8 mouse cellular contexts compared by ENCODE assay signal in the genomic region with DNA sequence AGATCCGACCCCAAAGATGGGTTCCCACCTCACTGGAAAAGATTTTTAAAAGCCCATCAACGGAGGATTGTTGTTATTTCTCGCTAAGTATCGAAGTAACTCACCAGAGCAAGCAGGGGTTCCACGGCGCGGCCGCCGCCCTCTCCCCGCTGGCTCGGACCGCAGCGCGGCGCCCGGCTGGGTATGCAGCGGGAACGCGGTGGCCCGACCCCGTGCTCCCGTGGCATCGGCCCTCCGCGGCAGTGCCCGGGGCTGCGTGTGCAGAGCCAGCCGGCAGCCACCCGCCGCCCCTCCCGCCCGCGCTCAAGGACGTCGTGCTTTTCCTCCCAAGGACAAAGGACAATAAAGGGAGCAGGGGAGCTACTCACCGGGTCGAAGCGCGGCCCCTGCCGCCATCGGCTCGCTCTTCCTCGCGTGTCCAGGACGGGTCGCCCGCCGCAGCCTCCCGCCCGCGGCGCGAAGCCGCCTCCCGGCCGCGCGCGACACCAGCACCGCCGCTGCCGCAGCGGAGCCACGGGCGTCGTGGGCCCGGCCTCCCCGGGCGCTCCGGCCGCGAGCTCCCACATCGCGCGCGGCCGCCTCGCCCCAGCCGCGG. TPM values are rescaled to one million over a fixed set of nuclear protein-coding genes. Genes with fewer than 3 reads are reported as not detected.
A peak's percentile ranks its signal among the peaks of the same experiment; 100 is the strongest.
DNase-seq lines count a peak whose midpoint lies in the region; ATAC-seq and TF ChIP-seq lines count a peak whose summit lies in the region.

No protein-coding gene starts in this region.

- peak overlapping the region; percentile 99 for H3K4me3 ChIP-seq in megakaryocyte, embryonic 14.5 days (replicated peaks)
- H3K4me3 ChIP-seq in intestine, postnatal 0 days (ENCODE audit: low read depth, low read length), result peak overlapping the region; percentile 100
- H3K4me3 ChIP-seq in liver, embryonic 12.5 days, result peak overlapping the region; percentile 99

- WGBS in intestine, postnatal 0 days, result 1% methylated on average over 50 of the region's 80 CpGs
- under 1% methylated on average over 77 of the region's 80 CpGs for WGBS in liver, embryonic 12.5 days (ENCODE audit: insufficient replicate concordance)

- peak overlapping the region; percentile 100 for H3K9ac ChIP-seq in intestine, postnatal 0 days (ENCODE audit: low read depth, low read length)
- peak overlapping the region; percentile 100 for H3K9ac ChIP-seq in liver, embryonic 12.5 days

- peak overlapping the region; percentile 35 for H3K4me2 ChIP-seq in intestine, postnatal 0 days (replicated peaks; ENCODE audit: low read depth)
- peak overlapping the region; percentile 76 for H3K4me2 ChIP-seq in liver, embryonic 12.5 days

- peaks cover 19% of the 10 kb centered on the region for H3K4me1 ChIP-seq in megakaryocyte, embryonic 14.5 days
- 0 out of 2 replicates have a peak, but pooled peaks cover 5% of the 10 kb centered on the region for H3K4me1 ChIP-seq in intestine, postnatal 0 days (replicated peaks; ENCODE audit: control insufficient read depth, insufficient read depth, low read length)
- H3K4me1 ChIP-seq in liver, embryonic 12.5 days, result peaks cover 25% of the 10 kb centered on the region

- peaks cover 26% of the 10 kb centered on the region for H3K36me3 ChIP-seq in megakaryocyte, embryonic 14.5 days (replicated peaks; ENCODE audit: low read length)
- H3K36me3 ChIP-seq in intestine, postnatal 0 days (ENCODE audit: control insufficient read depth, insufficient read depth), result no peaks in the 10 kb centered on the region
- H3K36me3 ChIP-seq in liver, embryonic 12.5 days, result peaks cover 4% of the 10 kb centered on the region

- TF ChIP-seq CTCF in intestine, postnatal 0 days (IDR thresholded peaks at IDR 0.05; ENCODE audit: low read depth), result no peak

- DNase-seq in cerebellum, adult 11-12 months, result peak; percentile 75
- DNase-seq in gastrocnemius, postnatal 10 days, result peak; percentile 56
- DNase-seq in ovary, postnatal 14 days (ENCODE audit: low spot score), result peak; percentile 53

- no peaks in the 10 kb centered on the region for H3K27me3 ChIP-seq in megakaryocyte, embryonic 14.5 days (replicated peaks)
- H3K27me3 ChIP-seq in intestine, postnatal 0 days (replicated peaks; ENCODE audit: control insufficient read depth, insufficient read depth, low read length), result no peaks in the 10 kb centered on the region
- no peaks in the 10 kb centered on the region for H3K27me3 ChIP-seq in liver, embryonic 12.5 days (replicated peaks)

- no peak for ATAC-seq in megakaryocyte, adult 5-6 weeks (ENCODE audit: poor library complexity, severe bottlenecking)
- ATAC-seq in intestine, postnatal 0 days, result peak; percentile 3; the same call in 1 of the 2 replicates
- ATAC-seq in liver, embryonic 12.5 days, result no peak
- ATAC-seq in megakaryocyte-erythroid progenitor cell, adult 5-6 weeks (replicated peaks; ENCODE audit: low FRiP score, low TSS enrichment, poor library complexity, severe bottlenecking), result no peak

- peak overlapping the region; percentile 100 for H3K27ac ChIP-seq in intestine, postnatal 0 days (ENCODE audit: low read depth, low read length)
- peak overlapping the region; percentile 100 for H3K27ac ChIP-seq in liver, embryonic 12.5 days

- no peaks in the 10 kb centered on the region for H3K9me3 ChIP-seq in megakaryocyte, embryonic 14.5 days
- no peaks in the 10 kb centered on the region for H3K9me3 ChIP-seq in intestine, postnatal 0 days (ENCODE audit: control insufficient read depth)
- no peaks in the 10 kb centered on the region for H3K9me3 ChIP-seq in liver, embryonic 12.5 days (replicated peaks)

RNA-seq across cellular contexts. Expression of a gene that starts 16.1 kb away (rescaled TPM):
- 3.1 and 38.7 TPM in 2 replicates for polyA plus RNA-seq in megakaryocyte, embryonic 14.5 days (2012; ENCODE audit: insufficient read depth, low replicate concordance)
- 51.4 and 54.4 TPM in 2 replicates for total RNA-seq in megakaryocyte, adult 5-6 weeks (2015)
- total RNA-seq in megakaryocyte, adult 5-6 weeks (2017), result 88.6 and 119 TPM in 2 replicates
- total RNA-seq in gastrocnemius, postnatal 10 days (2021), result 10 to 100 TPM; 42.9 to 57.0 TPM
- polyA plus RNA-seq in intestine, postnatal 0 days (2015; fragmentation: Nextera tagmentation; extraction: Ambion mirVana), result 19.3 and 25.4 TPM in 2 replicates
- polyA plus RNA-seq in liver, embryonic 12.5 days (2016; fragmentation: Nextera tagmentation; extraction: Ambion mirVana), result 26.2 and 28.9 TPM in 2 replicates
- 48.8 and 57.3 TPM in 2 replicates for total RNA-seq in megakaryocyte-erythroid progenitor cell, adult 5-6 weeks (2014; fragmentation: Nextera tagmentation)
- total RNA-seq in megakaryocyte-erythroid progenitor cell, adult 5-6 weeks (2017), result 101 and 150 TPM in 2 replicates
